Mouse (Mus musculus) G1E (cell line): ENCODE measurements around the gene Acadvl.

Experiments
- CTCF ChIP-seq: IDR thresholded peaks from 2 replicates; pipeline ENCODE4 v1.5.1; 2012; ENCODE audit warnings: low read depth, low read length, inconsistent platforms, mixed read lengths
- TAL1 ChIP-seq: conservative IDR thresholded peaks from 2 replicates; pipeline ENCODE4 v1.6.1; 2012; ENCODE audit warnings: low read depth, low read length, inconsistent platforms, mixed read lengths

DNA sequence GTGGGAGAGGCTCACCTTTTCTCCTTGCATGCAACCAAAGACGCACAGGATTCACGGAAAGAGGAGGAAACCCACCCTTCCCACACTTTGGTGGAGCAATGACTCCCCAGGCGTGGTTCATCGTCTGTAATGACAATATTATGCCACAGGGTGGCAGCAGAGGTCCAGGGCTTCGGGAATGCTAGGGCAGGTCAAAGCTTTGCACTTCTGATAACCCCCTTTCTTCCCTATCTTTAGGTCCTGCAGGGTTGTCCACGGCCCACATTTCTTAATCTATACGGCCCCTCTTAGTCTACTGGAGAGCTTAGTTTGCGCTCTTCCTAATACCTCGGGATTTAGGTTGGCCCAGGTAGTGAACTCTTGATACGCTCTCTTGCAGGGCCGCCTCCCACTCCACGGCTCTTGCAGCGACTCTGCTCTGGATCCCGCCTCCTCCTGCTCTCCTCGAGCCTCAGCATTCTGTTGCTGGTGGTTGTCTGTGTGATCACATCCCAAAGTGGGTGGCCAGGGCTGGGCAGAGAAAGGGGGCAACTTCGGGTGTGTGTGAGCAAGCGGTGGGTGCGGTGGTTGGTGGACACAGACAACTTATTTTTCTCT, 40.5 kb upstream of the Acadvl start:
- TF ChIP-seq CTCF (peak; percentile 92), TAL1 (no peak)
